Mouse (Mus musculus): Measurements from ENCODE around the gene Lrrc8e.

DNA sequence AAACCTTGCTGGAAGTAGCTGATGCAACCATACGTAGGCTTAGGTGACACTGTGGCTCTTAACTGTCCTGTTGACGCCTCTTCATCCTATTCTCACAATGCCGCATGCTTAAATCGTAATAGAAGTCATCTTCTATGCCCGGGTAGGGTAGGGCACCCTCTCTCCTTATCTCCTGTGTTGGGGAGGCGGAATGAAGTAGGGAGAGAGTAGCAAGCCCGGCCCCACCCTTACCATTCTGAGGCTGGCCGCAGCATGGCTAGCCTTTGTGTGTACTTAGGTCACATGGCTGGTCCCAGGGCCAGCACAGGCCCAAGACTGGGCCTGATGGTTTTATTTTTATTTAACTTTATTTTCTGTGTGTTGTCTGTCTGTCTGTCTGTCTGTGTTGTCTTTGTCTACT, 20.6 kb downstream of the Lrrc8e start:
- TF ChIP-seq TAL1 (IDR thresholded peaks at IDR 0.05; ENCODE audit: low read length) (no peak), GATA1 (IDR thresholded peaks at IDR 0.05; ENCODE audit: low read length) (no peak)
